Mouse (Mus musculus) hindbrain, embryonic 12.5 days (tissue): ENCODE measurements around the gene Shank2. TPM values are rescaled to one million over a fixed set of nuclear protein-coding genes. Genes with fewer than 3 reads are reported as not detected.

Experiments used
- ATAC-seq: fragments of 200-750 bp; cut with Nextera tagmentation; 2 replicates; pipeline ENCODE4 v1.8.0; 2017; ENCODE audit warnings: moderate TSS enrichment; ENCODE audit not compliant: low FRiP score
- H3K27ac ChIP-seq: fragments of 300-500 bp; sonication (generic); 2 replicates; pipeline ENCODE4 v1.5.1; 2016; ENCODE audit warnings: mild to moderate bottlenecking
- H3K27me3 ChIP-seq: fragments of 300-500 bp; sonication (generic); 2 replicates; pipeline ENCODE4 v1.6.1; 2016; ENCODE audit warnings: mild to moderate bottlenecking
- H3K36me3 ChIP-seq: fragments of 300-500 bp; sonication (generic); 2 replicates; pipeline ENCODE4 v1.6.1; 2016; ENCODE audit warnings: mild to moderate bottlenecking
- H3K4me1 ChIP-seq: fragments of 300-500 bp; sonication (generic); 2 replicates; pipeline ENCODE4 v1.6.1; 2016
- H3K4me2 ChIP-seq: fragments of 300-500 bp; sonication (generic); replicated peaks from 2 replicates; pipeline ENCODE4 v1.6.1; 2016; ENCODE audit warnings: mild to moderate bottlenecking
- H3K4me3 ChIP-seq: fragments of 300-500 bp; sonication (generic); 2 replicates; pipeline ENCODE4 v1.5.1; 2016; ENCODE audit warnings: mild to moderate bottlenecking
- H3K9ac ChIP-seq: fragments of 300-500 bp; sonication (generic); 2 replicates; pipeline ENCODE4 v1.6.1; 2016; ENCODE audit warnings: mild to moderate bottlenecking, moderate library complexity
- H3K9me3 ChIP-seq: fragments of 300-500 bp; sonication (generic); replicated peaks from 2 replicates; pipeline ENCODE4 v1.6.1; 2016; ENCODE audit warnings: mild to moderate bottlenecking
- WGBS: fragments of 180-500 bp; shearing (Covaris S2); methylation state at CpG from one replicate; pipeline ENCODE4 v1.1.7; 2016; 5-methylcytosine and 5-hydroxymethylcytosine counted together
- polyA plus RNA-seq: library from polyadenylated mRNA; unstranded; fragments of >200 nt; fragmentation: Nextera tagmentation; extraction: Ambion mirVana; gene quantifications from 2 replicates; pipeline ENCODE4 v1.2.1, GENCODE M21; 2016

The Shank2 gene
- polyA plus RNA-seq, 1 experiment from 2014 or later = 3.3 TPM

- Histone ChIP-seq H3K4me2 (no peak overlapping the region), H3K36me3 (no peaks in the 10 kb centered on the region), H3K27ac (no peak overlapping the region), H3K27me3 (no peaks in the 10 kb centered on the region), H3K4me1 (peaks cover 8% of the 10 kb centered on the region; the same call in 1 of the 2 replicates), H3K4me3 (no peak overlapping the region), H3K9ac (no peak overlapping the region), H3K9me3 (0 out of 2 replicates have a peak, but pooled peaks cover 2% of the 10 kb centered on the region)
- 93% methylated on average over 1 of the region's 1 CpGs for WGBS
- ATAC-seq = no peak
Measured at GRCm38 (mm10) chr7:144119562-144119961, 117.8 kb downstream of the Shank2 start.

GRCm38 (mm10) chr7:144132699-144133387 lies 131.1 kb downstream of the Shank2 start:
- no peaks in the 10 kb centered on the region for H3K36me3 ChIP-seq
- 0 out of 2 replicates have a peak, but pooled peaks have one; percentile 48 for ATAC-seq
- no peaks in the 10 kb centered on the region for H3K27me3 ChIP-seq
- H3K27ac ChIP-seq = peak overlapping the region; percentile 31; the same call in 1 of the 2 replicates
- no peak overlapping the region for H3K4me3 ChIP-seq
- H3K4me1 ChIP-seq = peaks cover 10% of the 10 kb centered on the region; the same call in 1 of the 2 replicates
- WGBS = 78% methylated on average over 22 of the region's 22 CpGs
- no peak overlapping the region for H3K4me2 ChIP-seq
- H3K9ac ChIP-seq = no peak overlapping the region
- H3K9me3 ChIP-seq = no peaks in the 10 kb centered on the region

- H3K9me3 ChIP-seq = no peaks in the 10 kb centered on the region
- H3K4me1 ChIP-seq = peaks cover 10% of the 10 kb centered on the region; the same call in 1 of the 2 replicates
- H3K9ac ChIP-seq = no peak overlapping the region
- no peaks in the 10 kb centered on the region for H3K36me3 ChIP-seq
- H3K27ac ChIP-seq = peak overlapping the region; percentile 64
- no peak overlapping the region for H3K4me2 ChIP-seq
- H3K4me3 ChIP-seq = no peak overlapping the region
- no peaks in the 10 kb centered on the region for H3K27me3 ChIP-seq
- no peak for ATAC-seq
- 61% methylated on average over 9 of the region's 9 CpGs for WGBS
Measured at GRCm38 (mm10) chr7:144133388-144133998, 131.8 kb downstream of the Shank2 start.

GRCm38 (mm10) chr7:144134699-144135098 lies 133.0 kb downstream of the Shank2 start:
- peaks cover 10% of the 10 kb centered on the region; the same call in 1 of the 2 replicates for H3K4me1 ChIP-seq
- H3K4me2 ChIP-seq = no peak overlapping the region
- H3K4me3 ChIP-seq = no peak overlapping the region
- H3K9ac ChIP-seq = no peak overlapping the region
- WGBS = 91% methylated on average over 11 of the region's 11 CpGs
- no peak for ATAC-seq
- H3K27ac ChIP-seq = no peak overlapping the region
- H3K9me3 ChIP-seq = no peaks in the 10 kb centered on the region
- H3K27me3 ChIP-seq = no peaks in the 10 kb centered on the region
- H3K36me3 ChIP-seq = no peaks in the 10 kb centered on the region

- H3K4me1 ChIP-seq = peaks cover 8% of the 10 kb centered on the region; the same call in 1 of the 2 replicates
- H3K4me2 ChIP-seq = no peak overlapping the region
- no peak for ATAC-seq
- 64% methylated on average over 2 of the region's 2 CpGs for WGBS
- no peak overlapping the region for H3K4me3 ChIP-seq
- no peaks in the 10 kb centered on the region for H3K36me3 ChIP-seq
- no peaks in the 10 kb centered on the region for H3K9me3 ChIP-seq
- H3K9ac ChIP-seq = no peak overlapping the region
- 0 out of 2 replicates have a peak, but pooled peaks cover 2% of the 10 kb centered on the region for H3K27me3 ChIP-seq
- H3K27ac ChIP-seq = no peak overlapping the region
Measured at GRCm38 (mm10) chr7:144137827-144138226, 136.1 kb downstream of the Shank2 start.

GRCm38 (mm10) chr7:144138476-144138875 lies 136.7 kb downstream of the Shank2 start:
- H3K9ac ChIP-seq = no peak overlapping the region
- H3K4me3 ChIP-seq = no peak overlapping the region
- H3K4me1 ChIP-seq = 0 out of 2 replicates have a peak, but pooled peaks cover 3% of the 10 kb centered on the region
- ATAC-seq = no peak
- WGBS = 72% methylated on average over 2 of the region's 2 CpGs
- H3K9me3 ChIP-seq = no peaks in the 10 kb centered on the region
- 0 out of 2 replicates have a peak, but pooled peaks cover 2% of the 10 kb centered on the region for H3K27me3 ChIP-seq
- no peaks in the 10 kb centered on the region for H3K36me3 ChIP-seq
- H3K4me2 ChIP-seq = no peak overlapping the region
- H3K27ac ChIP-seq = no peak overlapping the region

GRCm38 (mm10) chr7:144139691-144140090 lies 138.0 kb downstream of the Shank2 start:
- no peaks in the 10 kb centered on the region for H3K36me3 ChIP-seq
- no peak for ATAC-seq
- H3K27ac ChIP-seq = no peak overlapping the region
- no peaks in the 10 kb centered on the region for H3K4me1 ChIP-seq
- H3K27me3 ChIP-seq = 0 out of 2 replicates have a peak, but pooled peaks cover 2% of the 10 kb centered on the region
- 73% methylated on average over 2 of the region's 2 CpGs for WGBS
- no peak overlapping the region for H3K4me3 ChIP-seq
- H3K9me3 ChIP-seq = no peaks in the 10 kb centered on the region
- no peak overlapping the region for H3K4me2 ChIP-seq
- no peak overlapping the region for H3K9ac ChIP-seq

GRCm38 (mm10) chr7:144140470-144140869 lies 138.7 kb downstream of the Shank2 start:
- ATAC-seq = no peak
- 0 out of 2 replicates have a peak, but pooled peaks cover 2% of the 10 kb centered on the region for H3K27me3 ChIP-seq
- H3K9ac ChIP-seq = no peak overlapping the region
- H3K4me2 ChIP-seq = no peak overlapping the region
- WGBS = 78% methylated on average over 3 of the region's 3 CpGs
- no peak overlapping the region for H3K27ac ChIP-seq
- no peaks in the 10 kb centered on the region for H3K4me1 ChIP-seq
- H3K36me3 ChIP-seq = no peaks in the 10 kb centered on the region
- no peaks in the 10 kb centered on the region for H3K9me3 ChIP-seq
- no peak overlapping the region for H3K4me3 ChIP-seq

GRCm38 (mm10) chr7:144142036-144142435 lies 140.3 kb downstream of the Shank2 start:
- WGBS = 86% methylated on average over 4 of the region's 4 CpGs
- Histone ChIP-seq H3K27ac (no peak overlapping the region), H3K4me1 (no peaks in the 10 kb centered on the region), H3K27me3 (0 out of 2 replicates have a peak, but pooled peaks cover 2% of the 10 kb centered on the region), H3K4me2 (no peak overlapping the region), H3K36me3 (no peaks in the 10 kb centered on the region), H3K9ac (no peak overlapping the region), H3K9me3 (no peaks in the 10 kb centered on the region), H3K4me3 (no peak overlapping the region)
- no peak for ATAC-seq

GRCm38 (mm10) chr7:144143941-144144340 lies 142.2 kb downstream of the Shank2 start:
- Histone ChIP-seq H3K4me1 (peaks cover 3% of the 10 kb centered on the region; the same call in 1 of the 2 replicates), H3K9me3 (no peaks in the 10 kb centered on the region), H3K4me3 (no peak overlapping the region), H3K36me3 (no peaks in the 10 kb centered on the region), H3K27ac (no peak overlapping the region), H3K9ac (no peak overlapping the region), H3K27me3 (0 out of 2 replicates have a peak, but pooled peaks cover 2% of the 10 kb centered on the region), H3K4me2 (no peak overlapping the region)
- 31% methylated on average over 2 of the region's 2 CpGs for WGBS
- no peak for ATAC-seq

- H3K9ac ChIP-seq = no peak overlapping the region
- H3K36me3 ChIP-seq = no peaks in the 10 kb centered on the region
- H3K27me3 ChIP-seq = no peaks in the 10 kb centered on the region
- H3K4me2 ChIP-seq = no peak overlapping the region
- H3K27ac ChIP-seq = no peak overlapping the region
- no peak for ATAC-seq
- no peak overlapping the region for H3K4me3 ChIP-seq
- WGBS = 79% methylated on average over 4 of the region's 4 CpGs
- peaks cover 3% of the 10 kb centered on the region for H3K4me1 ChIP-seq
- H3K9me3 ChIP-seq = no peaks in the 10 kb centered on the region
Measured at GRCm38 (mm10) chr7:144148111-144148510, 146.4 kb downstream of the Shank2 start.

- Histone ChIP-seq H3K27ac (no peak overlapping the region), H3K36me3 (no peaks in the 10 kb centered on the region), H3K27me3 (no peaks in the 10 kb centered on the region), H3K4me2 (no peak overlapping the region), H3K9me3 (no peaks in the 10 kb centered on the region), H3K4me3 (no peak overlapping the region), H3K9ac (no peak overlapping the region), H3K4me1 (peaks cover 9% of the 10 kb centered on the region)
- ATAC-seq = no peak
- 75% methylated on average over 4 of the region's 4 CpGs for WGBS
Measured at GRCm38 (mm10) chr7:144153124-144153523, 151.4 kb downstream of the Shank2 start.
